Mouse (Mus musculus) left cerebral cortex, postnatal 14 days (tissue): ENCODE results near the gene Dapk2. TPM values are rescaled to one million over a fixed set of nuclear protein-coding genes. Genes with fewer than 3 reads are reported as not detected.
"Not testable (repeated sequence)": the region's sequence is repeated elsewhere in the genome, so short reads cannot be mapped to it uniquely, and the experiment has no call there.

Experiments
- DNase-seq, 2 experiments: peaks; one replicate each; pipeline ENCODE4 v3.0.0; 2021 to 2022; ENCODE audit warnings: low spot score in 2 of 2, mixed read lengths in 1 of 2
- intact Hi-C: fragments of 180-260 bp; cut with DNase I; formaldehyde crosslinking; loops from one replicate; pipeline ENCODE4 v1.15.1; 2025
- total RNA-seq, 2 experiments: library from RNA; stranded (reverse); gene quantifications; 2 replicates each; pipeline ENCODE4 v1.2.3; 2021

The Dapk2 gene
- total RNA-seq, 2 experiments from 2014 or later = 2.4 to 5.8 TPM

DNA sequence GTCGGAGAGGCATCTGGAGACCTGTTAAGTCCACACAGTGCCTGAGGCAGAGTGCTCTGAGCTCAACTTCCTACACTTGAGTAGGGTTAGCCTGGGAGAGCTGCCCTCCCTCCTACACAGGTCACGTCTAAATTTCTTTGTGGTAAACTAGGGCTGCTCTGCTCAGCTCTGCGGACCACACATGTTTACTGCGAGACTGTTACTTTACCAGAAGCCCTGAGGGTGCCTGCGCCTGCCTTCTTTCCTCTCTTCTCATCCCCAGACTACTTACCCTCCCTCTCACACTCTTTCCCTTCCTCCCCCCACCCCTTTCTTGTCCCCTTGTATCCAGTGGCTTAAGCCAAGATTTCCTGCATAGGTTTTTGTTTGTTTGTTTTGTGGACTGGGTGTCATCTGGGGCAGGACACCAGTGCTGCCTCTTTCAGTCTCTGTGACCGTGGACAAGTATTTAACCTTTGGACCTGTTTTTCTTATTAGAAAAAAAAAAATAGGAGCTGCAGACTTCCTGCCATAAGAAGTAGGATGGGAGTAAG is 93.2 kb downstream of the Dapk2 start:
- intact Hi-C loops = no loop called here
- no peak for DNase-seq

DNA sequence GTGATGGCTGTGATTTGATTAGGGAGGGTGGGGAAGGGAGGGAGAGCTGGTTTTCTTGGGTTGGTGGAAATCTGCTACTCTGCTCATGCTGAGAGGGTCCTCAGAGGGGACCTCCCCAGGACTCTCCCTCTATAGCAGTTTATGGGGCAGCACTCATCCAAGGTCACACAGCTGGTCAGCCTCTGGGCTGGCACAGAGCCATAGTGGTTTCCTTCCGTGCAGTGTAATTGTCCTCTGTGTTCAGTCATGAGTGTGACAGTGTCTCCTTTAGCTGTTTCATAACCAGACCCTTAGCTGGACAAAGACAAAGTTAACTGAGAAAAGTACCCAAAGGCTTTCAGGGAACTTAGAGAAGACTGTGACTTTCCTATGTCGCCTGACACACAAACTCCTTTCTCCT is 103.7 kb downstream of the Dapk2 start:
- no peak for DNase-seq
- intact Hi-C loops = no loop called here

DNA sequence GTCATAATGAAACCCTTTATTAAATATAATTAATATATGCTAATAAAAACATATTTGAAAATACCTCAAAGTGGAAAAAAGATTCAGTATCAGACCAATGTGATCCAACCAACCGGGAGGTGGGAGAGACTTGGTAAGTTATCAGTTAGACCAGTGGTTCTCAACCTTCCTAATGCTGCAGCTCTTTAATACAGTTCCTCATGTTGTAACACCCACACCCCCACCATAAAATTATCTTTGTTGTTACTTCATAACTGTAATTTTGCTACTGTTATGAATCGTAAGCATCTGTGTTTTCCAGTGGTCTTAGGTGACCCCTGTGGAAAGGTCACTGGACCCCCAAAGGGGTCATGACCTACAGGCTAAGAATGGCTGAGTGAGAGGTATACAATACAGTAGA is 105.7 kb downstream of the Dapk2 start:
- intact Hi-C loops = no loop called here
- no peak for DNase-seq

DNA sequence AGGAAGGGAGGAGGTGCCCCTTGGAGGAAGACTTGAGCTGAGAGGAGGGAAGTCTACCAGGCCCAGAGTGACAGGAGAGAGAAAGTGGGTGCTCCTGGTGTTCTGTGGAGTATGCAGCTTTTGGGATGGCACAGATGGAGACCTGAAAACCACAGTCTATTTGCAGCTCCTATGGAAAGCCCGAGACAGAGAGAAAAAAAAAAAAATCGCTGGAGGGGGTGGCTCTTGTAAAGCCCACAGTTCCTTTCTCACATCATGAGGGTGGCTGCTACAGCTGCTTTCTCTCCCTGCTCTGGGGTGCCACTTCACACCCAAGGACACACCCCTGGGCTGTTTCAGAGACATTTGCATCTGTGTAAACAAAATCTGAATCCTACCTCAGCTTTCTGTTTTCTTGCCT is 107.6 kb downstream of the Dapk2 start:
- peak; percentile 50 to 76 for DNase-seq
- intact Hi-C loops = loop anchor here (5.0 kb wide), 1 partner anchor 42 kb away; no protein-coding TSS in a partner anchor

DNA sequence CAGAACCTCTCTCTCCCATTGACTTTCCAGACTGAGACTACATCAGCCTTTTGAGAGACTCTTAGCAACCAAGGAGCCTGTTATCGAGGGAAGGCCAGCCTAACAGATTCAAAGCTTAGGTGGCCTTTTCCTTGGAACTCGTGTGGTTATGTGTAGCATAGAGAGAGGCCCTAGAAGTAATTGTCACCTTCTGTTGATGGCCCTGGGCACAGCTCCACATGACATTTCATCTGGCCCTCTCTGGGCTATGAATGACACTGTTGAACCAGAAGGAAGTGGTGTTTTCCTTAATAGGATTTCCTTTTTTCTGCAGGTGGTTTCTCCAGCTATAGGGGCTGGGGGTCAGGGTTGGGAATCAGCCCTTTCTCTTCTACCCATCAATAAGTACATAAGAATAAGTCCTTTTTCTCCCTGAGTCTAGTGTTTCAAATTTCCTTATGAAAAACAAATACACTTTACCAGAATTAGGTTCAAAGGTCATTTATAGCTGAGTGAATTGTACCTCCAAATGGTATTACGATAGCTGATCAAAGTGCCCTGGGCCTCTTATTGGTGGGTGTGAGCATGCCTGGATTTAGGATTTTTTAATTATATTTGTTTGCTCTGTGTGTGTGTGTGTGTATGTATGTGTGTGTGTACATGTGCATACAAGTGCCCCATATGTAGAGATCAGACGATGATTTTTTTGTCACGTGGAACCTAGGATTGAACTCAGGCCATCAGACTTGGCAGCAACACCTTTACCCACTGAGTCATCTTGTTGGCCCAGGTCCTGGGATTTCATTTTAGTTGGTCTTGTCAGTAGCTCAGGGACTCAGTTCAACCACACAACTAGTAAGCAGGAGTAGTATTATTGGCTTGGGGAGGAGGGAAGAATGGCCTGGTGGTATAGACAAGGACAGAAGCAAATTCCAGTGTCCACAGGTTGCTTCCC is 108.5 kb downstream of the Dapk2 start:
- intact Hi-C loops = loop anchor here (5.0 kb wide), 1 partner anchor 41 kb away; no protein-coding TSS in a partner anchor
- DNase-seq = no peak

DNA sequence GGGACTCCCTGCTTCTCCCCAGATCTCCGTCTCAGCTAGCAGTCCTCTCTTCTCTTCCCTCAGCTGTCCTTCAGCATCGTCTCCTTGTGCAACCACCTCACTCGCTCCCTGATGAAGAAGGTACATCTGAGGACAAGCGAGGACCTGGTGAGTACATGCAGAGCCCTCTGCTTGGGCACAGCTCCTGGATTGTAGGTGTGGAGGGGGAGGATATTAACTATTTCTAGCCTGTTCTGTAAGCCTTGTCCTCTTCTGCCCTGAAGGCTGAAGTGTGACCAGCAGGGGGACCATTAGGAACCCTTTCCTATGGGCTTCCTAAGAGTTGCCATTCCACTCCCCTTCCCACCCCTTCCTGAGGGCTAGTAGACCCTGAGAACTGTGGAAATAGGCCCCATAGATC is 110.8 kb downstream of the Dapk2 start:
- peak in 1 of 2 experiments; percentile 42 for DNase-seq
- intact Hi-C loops = loop anchor here (5.0 kb wide), 1 partner anchor 38 kb away; no protein-coding TSS in a partner anchor

DNA sequence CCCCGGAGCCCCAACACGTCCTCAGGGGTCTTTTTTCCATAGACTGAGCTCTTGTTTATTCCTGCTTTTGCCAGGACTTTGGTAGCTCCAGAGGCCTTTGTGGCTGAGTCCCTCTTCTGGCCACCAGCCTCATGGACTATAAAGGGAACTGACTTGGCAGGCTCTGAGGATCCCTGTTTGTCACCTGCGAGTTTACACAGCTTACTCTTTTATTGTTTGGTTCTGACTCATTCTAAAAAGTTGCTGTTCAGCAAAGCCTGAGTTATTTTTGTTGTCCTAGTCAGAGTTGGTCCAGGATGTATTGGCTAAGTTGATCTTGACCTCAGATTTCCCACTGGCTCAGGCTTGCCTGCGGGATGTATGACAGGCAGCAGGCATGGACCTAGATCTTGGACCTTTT is 112.0 kb downstream of the Dapk2 start:
- intact Hi-C loops = no loop called here
- no peak for DNase-seq

DNA sequence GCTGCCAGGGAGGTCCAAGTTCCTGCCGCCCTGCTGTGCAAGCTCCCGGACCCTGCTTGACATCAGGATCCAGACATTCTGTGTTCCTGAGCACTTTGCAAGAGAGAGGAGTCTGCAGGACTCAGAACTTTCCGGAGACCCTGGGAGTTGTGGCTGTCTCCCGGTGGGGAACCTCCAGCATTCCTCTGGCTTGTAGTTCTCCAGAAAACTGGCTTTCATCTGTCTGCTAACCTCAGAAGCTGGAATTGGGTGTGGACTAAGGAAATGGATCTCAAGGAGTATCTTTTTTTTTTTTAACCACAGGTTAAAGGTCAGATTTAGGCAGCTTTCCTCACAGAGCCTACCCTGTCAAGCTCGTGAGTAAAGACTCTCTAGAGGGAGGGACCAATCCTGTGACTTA is 113.7 kb downstream of the Dapk2 start:
- DNase-seq = no peak
- intact Hi-C loops = no loop called here

DNA sequence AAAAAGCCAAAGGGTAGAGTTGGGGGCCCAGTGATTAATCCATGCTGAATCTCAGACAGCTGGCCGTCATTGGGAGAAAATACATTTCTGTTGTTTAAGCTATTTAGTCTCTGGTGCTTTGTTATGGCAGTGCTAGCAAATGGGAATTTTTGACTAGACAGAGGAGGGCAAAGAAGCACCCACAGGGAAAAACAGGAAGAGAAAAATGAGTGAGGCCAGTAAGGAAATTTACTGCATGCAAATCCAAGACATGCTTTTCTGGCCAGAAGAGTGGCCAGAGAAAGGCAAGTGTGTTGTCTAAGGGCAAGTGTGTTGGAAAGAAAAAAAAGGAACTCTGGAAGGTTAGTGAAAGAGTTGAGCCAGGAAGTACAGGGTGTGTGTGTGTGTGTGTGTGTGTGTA is 115.6 kb downstream of the Dapk2 start:
- intact Hi-C loops = no loop called here
- DNase-seq = no peak

DNA sequence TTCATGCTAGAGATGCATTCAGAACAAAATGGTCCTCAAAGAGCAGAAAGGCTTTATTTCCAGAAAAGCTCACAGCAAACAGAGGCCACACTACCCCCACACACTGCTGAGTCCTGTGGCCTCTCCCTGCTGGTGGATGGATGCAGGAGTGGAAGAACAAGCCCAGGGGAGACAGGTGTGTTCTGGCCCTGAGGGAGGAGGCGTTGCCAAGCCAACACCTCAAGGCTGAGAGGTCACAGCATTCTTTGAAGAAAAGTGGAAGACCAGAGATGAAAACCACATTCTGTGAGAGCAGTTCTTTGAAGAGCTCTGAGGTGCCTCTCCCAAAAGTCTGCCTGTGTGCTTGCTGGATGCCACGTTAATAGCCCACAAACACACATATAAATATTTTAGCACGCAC is 116.6 kb downstream of the Dapk2 start:
- no peak for DNase-seq
- intact Hi-C loops = no loop called here

DNA sequence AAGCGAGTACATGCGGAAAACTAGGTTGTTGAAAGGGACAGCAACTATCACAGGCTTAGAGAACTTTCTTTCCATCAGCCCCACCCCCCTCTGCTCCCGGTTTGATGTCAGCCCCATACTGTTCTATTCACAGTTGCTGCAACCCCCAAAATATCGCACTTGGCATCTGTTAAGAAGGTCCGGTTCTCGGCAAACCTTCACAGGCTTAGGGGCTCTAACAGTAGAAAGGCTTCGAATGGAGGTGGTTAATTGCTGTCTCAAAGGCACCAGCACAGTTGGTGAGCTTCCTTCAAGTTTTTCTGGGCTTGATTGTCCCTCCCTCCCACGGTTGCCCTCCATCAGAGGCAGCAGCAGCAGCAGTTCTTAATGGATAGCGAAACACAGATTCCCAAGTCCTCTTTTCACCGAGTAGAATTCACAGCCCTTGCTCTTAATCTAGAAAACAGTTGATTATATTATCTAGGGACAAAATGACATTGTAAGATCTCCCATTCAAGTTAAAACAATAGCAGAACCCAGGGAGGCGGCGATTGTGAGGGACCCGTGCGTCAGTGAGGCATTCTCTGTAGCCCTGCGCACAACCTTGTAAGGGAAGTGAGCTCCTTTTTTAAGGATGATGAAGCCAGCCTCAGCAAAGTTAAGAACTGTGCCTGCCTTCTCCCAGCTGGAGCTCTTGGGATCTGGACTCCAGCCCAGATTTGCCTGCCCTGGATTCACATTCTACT is 117.4 kb downstream of the Dapk2 start:
- intact Hi-C loops = no loop called here
- peak; percentile 75 to 82 for DNase-seq

DNA sequence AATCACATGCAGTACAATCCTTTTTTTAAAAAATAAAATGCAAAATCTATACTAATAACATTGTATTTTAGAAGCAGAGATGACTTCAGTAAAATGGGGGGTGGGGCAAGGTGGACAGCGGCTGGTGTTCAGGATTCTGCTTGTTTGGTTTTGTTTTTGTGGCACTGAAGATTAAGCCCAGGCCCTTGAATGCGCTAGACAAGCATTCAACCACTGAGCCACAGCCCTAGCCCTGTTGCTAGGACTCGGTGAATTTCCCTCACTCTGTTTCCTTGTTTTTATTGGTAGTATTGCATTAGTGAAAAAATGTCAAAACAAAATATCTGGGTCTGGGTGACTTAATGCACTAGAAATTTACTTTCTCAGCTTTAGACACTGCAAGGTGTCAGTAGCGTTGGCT is 118.0 kb downstream of the Dapk2 start:
- DNase-seq = no peak

DNA sequence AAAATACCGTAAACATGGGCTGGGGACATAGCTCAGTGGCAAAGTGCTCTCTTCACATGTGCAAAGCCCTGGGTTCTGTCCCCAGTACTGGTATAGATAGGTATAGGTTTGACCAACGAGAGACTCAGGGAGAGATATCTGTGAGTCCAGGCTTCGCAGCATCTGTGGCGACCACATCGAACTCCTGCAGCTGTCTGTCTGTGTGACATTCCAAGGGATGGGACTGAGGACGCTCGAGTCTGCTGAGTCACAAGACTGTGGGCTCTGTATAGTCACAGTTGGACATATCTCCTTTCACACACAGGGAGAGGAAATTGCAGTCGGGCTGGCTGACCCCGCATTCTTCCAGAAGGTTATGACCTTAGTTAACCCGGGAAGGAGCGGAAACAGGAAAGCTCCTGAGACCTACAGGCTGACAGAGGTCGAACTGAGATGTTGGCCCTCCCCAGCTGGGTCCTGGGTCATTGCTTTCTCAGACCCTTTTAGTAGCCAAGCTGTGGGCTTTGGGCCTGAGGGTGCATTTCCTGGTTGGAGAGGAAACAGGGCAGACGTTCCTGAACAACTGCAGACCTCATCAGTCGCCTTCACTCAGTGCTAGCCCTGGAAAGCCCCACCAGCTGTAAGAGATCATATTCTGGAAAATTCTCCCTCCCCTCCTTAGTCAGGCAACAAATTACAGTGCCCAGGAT is 118.8 kb downstream of the Dapk2 start:
- DNase-seq = no peak
- intact Hi-C loops = no loop called here

More for the DNA sequence above, 118.0 kb downstream of the Dapk2 start:
- intact Hi-C loops = no loop called here

DNA sequence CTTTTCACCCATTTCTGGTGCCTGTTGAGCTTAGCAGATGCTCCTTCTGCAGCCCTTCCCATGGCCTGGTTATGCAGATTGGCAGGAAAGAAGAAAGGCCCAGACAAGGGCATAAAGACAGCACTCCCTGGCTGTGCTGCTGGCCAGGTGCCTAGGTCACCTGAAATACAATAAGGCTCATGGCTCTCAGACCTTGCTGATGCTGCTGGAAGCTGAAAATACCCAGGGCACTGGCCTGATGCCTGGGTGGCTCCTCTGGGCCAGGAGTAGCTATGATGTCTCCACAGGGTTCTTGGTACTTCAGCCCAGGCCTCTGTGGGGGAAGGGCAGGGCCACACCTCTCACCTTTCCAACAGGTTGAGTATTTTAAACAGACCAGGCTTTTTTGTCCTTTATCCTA is 121.6 kb downstream of the Dapk2 start:
- DNase-seq = no peak
- intact Hi-C loops = loop anchor here (5.0 to 10.0 kb wide), 2 partner anchors 73 to 125 kb away; partner anchors contain the start of genes Dapk2 and Herc1

DNA sequence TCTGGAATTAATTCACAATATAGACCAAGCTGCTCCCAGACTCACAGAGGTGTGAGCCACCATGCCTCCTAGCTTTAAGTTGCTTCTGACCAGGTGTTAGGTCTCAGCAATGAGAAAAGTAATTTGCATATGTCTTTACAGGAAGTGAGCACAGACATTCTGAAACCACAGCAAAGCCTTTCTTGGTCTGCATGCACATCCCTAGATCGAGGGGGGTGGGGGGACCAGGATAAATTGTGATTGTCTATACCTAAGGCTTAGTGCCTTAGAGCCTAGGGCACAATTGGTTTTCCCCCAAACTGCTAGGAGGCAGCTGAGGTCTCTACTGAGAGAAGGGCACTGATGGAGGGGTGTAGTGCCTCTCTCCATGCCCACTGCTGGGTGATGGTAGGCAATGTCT is 122.5 kb downstream of the Dapk2 start:
- no peak for DNase-seq
- intact Hi-C loops = loop anchor here (5.0 to 10.0 kb wide), 2 partner anchors 72 to 126 kb away; partner anchors contain the start of genes Dapk2 and Herc1

DNA sequence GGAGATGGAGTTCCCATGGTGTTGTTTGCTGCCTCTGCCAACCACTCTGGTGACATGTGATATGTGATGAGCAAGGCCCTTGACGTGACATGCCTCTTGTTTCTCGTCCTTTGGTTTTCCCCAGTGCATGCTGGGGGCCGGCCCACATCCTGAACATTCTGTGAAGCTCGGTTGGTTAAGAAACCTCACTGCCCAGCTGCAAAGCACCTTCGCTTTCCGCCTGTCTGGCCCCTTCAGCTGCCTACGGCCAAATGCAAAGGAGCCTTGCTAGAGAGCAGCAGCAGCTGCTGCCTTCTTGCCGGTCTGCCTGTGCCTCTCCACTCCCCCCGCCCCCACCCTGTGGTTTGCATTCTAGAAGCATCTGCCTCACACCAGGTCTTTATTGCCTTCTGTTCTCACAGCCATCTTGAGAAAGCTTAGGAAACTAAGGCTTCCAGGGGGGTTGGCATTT is 123.5 kb downstream of the Dapk2 start:
- no peak for DNase-seq
- intact Hi-C loops = loop anchor here (5.0 to 10.0 kb wide), 2 partner anchors 71 to 127 kb away; partner anchors contain the start of genes Dapk2 and Herc1

DNA sequence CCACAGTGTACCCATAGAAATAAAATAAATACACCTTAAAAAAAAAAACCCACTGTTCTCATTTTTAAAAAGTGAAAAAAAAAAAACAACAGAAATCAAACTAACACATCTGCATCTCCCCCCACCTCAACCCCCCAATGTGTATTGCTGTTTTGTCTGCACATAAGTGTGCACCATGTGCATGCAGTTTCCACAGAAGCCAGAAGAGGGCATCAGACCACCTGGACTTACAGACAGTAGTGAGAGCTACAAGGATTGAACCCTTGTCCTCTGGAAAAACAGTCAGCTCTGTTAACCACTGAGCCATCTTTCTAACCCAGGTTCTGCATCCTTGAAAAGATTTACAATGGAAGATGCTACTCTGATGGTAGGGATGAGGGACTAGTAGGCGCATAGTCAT is 124.6 kb downstream of the Dapk2 start:
- DNase-seq = no peak
- intact Hi-C loops = loop anchor here (5.0 to 10.0 kb wide), 2 partner anchors 70 to 128 kb away; partner anchors contain the start of genes Dapk2 and Herc1

DNA sequence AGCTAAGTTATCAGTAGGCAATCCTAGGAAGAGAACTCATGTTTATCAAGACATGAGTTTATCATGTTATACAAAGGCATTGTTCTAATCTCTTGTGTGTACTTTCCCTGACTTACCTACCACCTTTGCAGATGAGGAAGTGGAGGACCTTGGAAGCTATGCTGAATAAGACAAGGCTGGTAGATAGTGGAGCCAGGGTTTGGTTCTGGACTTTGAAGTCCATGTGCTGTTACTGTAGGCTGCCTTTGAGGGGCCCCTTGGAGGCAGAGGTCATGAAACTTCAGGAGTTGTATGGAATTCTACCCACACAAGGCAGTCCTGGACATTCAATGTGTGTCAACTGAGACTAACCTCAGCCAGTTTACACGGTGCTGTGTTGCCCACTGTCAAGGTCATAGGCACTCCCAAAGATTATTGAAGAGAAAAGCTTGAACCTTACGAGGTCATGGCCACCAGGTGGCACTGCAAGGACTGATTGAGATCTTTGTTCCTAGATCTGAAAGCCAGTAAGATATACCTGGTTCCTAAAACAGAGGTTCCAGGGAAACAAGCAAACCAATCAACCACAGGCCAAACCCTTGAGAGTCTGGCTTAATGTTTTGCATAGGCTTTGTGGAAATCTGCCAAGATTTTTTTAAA is 125.7 kb downstream of the Dapk2 start:
- intact Hi-C loops = loop anchor here (5.0 to 10.0 kb wide), 2 partner anchors 69 to 129 kb away; partner anchors contain the start of genes Dapk2 and Herc1
- peak; percentile 52 to 75 for DNase-seq

DNA sequence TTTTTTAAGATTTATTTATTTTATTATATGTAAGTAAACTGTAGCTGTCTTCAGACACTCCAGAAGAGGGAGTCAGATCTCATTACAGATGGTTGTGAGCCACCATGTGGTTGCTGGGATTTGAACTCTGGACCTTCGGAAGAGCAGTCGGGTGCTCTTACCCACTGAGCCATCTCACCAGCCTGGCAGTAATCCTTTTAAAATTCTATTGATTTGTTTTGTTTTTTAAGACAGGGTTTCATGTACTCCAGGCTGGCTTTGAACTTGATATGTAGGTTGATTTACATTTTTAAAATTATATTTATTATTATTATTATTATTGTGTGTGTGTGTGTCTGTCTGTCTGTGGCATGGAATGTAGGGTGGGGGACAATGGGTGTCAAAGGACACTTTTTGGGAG is 127.2 kb downstream of the Dapk2 start:
- intact Hi-C loops = loop anchor here (10.0 kb wide), 1 partner anchor 130 kb away; the partner anchor contains the start of gene Dapk2

More for the DNA sequence above, 127.2 kb downstream of the Dapk2 start:
- not testable (repeated sequence) for DNase-seq
